Mouse (Mus musculus) ES-Bruce4 (cell line): ENCODE measurements around the gene Fam227b. TPM values are rescaled to one million over a fixed set of nuclear protein-coding genes. Genes with fewer than 3 reads are reported as not detected.

Source experiments
- H3K27ac ChIP-seq: 2 replicates; pipeline ENCODE4 v1.5.1; 2012; ENCODE audit warnings: low read length, inconsistent platforms; ENCODE audit not compliant: insufficient read depth
- H3K27me3 ChIP-seq: 2 replicates; pipeline ENCODE4 v1.6.1; 2012; ENCODE audit warnings: mild to moderate bottlenecking, low read length, inconsistent platforms; ENCODE audit not compliant: control insufficient read depth, poor library complexity, insufficient read depth, severe bottlenecking
- H3K36me3 ChIP-seq: 2 replicates; pipeline ENCODE4 v1.6.1; 2012; ENCODE audit warnings: inconsistent platforms, mild to moderate bottlenecking, low read length, moderate library complexity; ENCODE audit not compliant: control insufficient read depth, poor library complexity, insufficient read depth, severe bottlenecking
- H3K4me1 ChIP-seq: one replicate; pipeline ENCODE4 v1.8.1; 2011; ENCODE audit warnings: low read length; ENCODE audit not compliant: control insufficient read depth, insufficient read depth
- H3K4me3 ChIP-seq: 2 replicates; pipeline ENCODE4 v1.5.1; 2011; ENCODE audit warnings: low read depth, mild to moderate bottlenecking, low read length
- H3K9ac ChIP-seq: 2 replicates; pipeline ENCODE4 v1.6.1; 2012; ENCODE audit warnings: low read depth, mild to moderate bottlenecking, inconsistent platforms; ENCODE audit not compliant: poor library complexity, severe bottlenecking
- H3K9me3 ChIP-seq: replicated peaks from 2 replicates; pipeline ENCODE4 v1.6.1; 2012; ENCODE audit warnings: mild to moderate bottlenecking, low read length, inconsistent platforms; ENCODE audit not compliant: control insufficient read depth, poor library complexity, insufficient read depth, severe bottlenecking
- CTCF ChIP-seq: IDR thresholded peaks from one replicate; pipeline ENCODE4 v1.8.1; 2011; ENCODE audit warnings: low read depth, low read length
- EP300 ChIP-seq: IDR thresholded peaks from 2 replicates; pipeline ENCODE4 v1.6.1; 2011; ENCODE audit warnings: low read depth, low read length; ENCODE audit not compliant: insufficient read depth
- POLR2A ChIP-seq: IDR thresholded peaks from one replicate; pipeline ENCODE4 v1.8.1; 2011; ENCODE audit warnings: low read length; ENCODE audit not compliant: insufficient read depth
- polyA plus RNA-seq: library from polyadenylated mRNA; stranded (reverse); fragments of >200 nt; gene quantifications from 2 replicates; pipeline ENCODE4 v1.2.4, GENCODE M21; 2011; ENCODE audit warnings: low read depth; ENCODE audit not compliant: missing spikeins, insufficient read depth, insufficient read length

The Fam227b gene
- polyA plus RNA-seq, 1 experiment, result not detected

GRCm38 (mm10) chr2:126086187-126086586 is 65.6 kb downstream of the Fam227b start:
- H3K4me3 ChIP-seq, result no peak overlapping the region
- no peaks in the 10 kb centered on the region for H3K27me3 ChIP-seq
- no peaks in the 10 kb centered on the region for H3K36me3 ChIP-seq
- H3K27ac ChIP-seq, result no peak overlapping the region
- H3K9ac ChIP-seq, result no peak overlapping the region
- H3K4me1 ChIP-seq, result no peaks in the 10 kb centered on the region
- H3K9me3 ChIP-seq, result no peaks in the 10 kb centered on the region
- TF ChIP-seq EP300 (no peak), CTCF (no peak), POLR2A (no peak)

GRCm38 (mm10) chr2:126084326-126084725 is 67.5 kb downstream of the Fam227b start:
- Histone ChIP-seq H3K9ac (no peak overlapping the region), H3K4me3 (no peak overlapping the region), H3K4me1 (no peaks in the 10 kb centered on the region), H3K27ac (no peak overlapping the region), H3K36me3 (no peaks in the 10 kb centered on the region), H3K9me3 (no peaks in the 10 kb centered on the region), H3K27me3 (no peaks in the 10 kb centered on the region)
- no peak for TF ChIP-seq CTCF
- TF ChIP-seq EP300, result no peak
- TF ChIP-seq POLR2A, result no peak

- Histone ChIP-seq H3K36me3 (no peaks in the 10 kb centered on the region), H3K27ac (no peak overlapping the region), H3K9ac (no peak overlapping the region), H3K4me3 (no peak overlapping the region), H3K4me1 (no peaks in the 10 kb centered on the region), H3K27me3 (no peaks in the 10 kb centered on the region), H3K9me3 (no peaks in the 10 kb centered on the region)
- no peak for TF ChIP-seq EP300
- TF ChIP-seq POLR2A, result no peak
- TF ChIP-seq CTCF, result no peak
Observed at GRCm38 (mm10) chr2:126079086-126079485, 72.7 kb downstream of the Fam227b start.

GRCm38 (mm10) chr2:126076506-126076905 is 75.3 kb downstream of the Fam227b start:
- Histone ChIP-seq H3K9me3 (no peaks in the 10 kb centered on the region), H3K27me3 (no peaks in the 10 kb centered on the region), H3K27ac (no peak overlapping the region), H3K4me3 (no peak overlapping the region), H3K36me3 (no peaks in the 10 kb centered on the region), H3K4me1 (no peaks in the 10 kb centered on the region), H3K9ac (no peak overlapping the region)
- TF ChIP-seq POLR2A (no peak), EP300 (no peak), CTCF (no peak)

GRCm38 (mm10) chr2:126073744-126074143 is 78.1 kb downstream of the Fam227b start:
- H3K36me3 ChIP-seq, result no peaks in the 10 kb centered on the region

DNA sequence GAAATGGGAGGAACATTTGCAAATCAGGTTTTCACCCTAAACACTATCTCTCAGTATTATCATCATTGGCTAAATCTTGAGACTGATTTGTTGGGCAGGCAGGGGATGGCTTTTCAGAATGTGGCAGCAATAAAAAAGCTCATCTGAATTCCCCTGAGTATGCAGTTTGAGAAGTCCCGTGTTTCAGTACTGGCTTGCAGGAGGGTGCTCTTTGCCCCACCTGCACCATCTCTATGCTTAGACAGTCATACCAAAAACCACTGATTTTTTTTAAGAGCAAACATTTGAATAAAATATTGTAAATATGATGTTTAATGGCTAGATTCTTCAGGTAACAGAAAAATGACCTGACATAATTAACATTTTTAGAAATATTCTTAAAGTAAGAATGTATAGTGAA is 82.1 kb downstream of the Fam227b start:
- Histone ChIP-seq H3K36me3 (no peaks in the 10 kb centered on the region), H3K9me3 (no peaks in the 10 kb centered on the region), H3K4me1 (no peaks in the 10 kb centered on the region), H3K27me3 (no peaks in the 10 kb centered on the region), H3K4me3 (no peak overlapping the region), H3K27ac (no peak overlapping the region), H3K9ac (no peak overlapping the region)
- no peak for TF ChIP-seq EP300
- no peak for TF ChIP-seq CTCF
- TF ChIP-seq POLR2A, result no peak

More at GRCm38 (mm10) chr2:126073744-126074143, 78.1 kb downstream of the Fam227b start:
- no peak overlapping the region for H3K27ac ChIP-seq
- H3K27me3 ChIP-seq, result no peaks in the 10 kb centered on the region
- TF ChIP-seq EP300 (no peak), CTCF (no peak), POLR2A (no peak)
- no peaks in the 10 kb centered on the region for H3K4me1 ChIP-seq
- H3K9ac ChIP-seq, result no peak overlapping the region
- no peaks in the 10 kb centered on the region for H3K9me3 ChIP-seq
- H3K4me3 ChIP-seq, result no peak overlapping the region
